9 mouse cellular contexts compared by ENCODE assay signal in the genomic region with DNA sequence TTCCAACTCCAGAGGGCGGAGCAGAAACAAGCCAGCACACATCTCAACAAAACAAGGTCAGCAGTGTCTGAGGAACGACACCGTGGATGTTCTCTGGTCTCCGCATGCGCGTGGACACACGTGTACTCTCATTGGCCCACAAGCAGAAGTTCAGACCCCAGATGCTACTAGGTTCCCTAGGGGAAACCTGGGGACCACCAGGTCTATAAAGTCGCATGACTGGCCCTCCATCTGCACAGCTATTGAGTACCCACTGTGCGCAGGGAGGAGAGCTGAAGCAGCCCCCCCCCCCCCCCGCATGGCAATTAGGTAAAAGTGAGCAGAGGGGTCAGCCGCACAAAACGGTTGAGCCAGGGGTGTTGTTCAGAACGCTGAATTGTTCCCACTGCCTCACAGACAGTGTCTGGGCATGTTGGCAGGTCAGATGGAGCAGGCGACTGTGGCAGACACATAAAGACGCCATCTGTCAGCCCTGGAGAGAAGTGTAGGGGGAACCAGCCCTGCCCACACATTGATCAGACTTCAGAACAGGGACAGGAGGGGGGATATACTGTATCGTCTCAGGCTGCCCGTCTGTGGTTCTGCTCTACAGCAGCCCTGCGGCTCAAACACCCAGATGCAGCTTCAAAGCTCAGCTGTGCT. TPM values are rescaled to one million over a fixed set of nuclear protein-coding genes. Genes with fewer than 3 reads are reported as not detected.
DNase-seq lines count a peak whose midpoint lies in the region; ATAC-seq lines count a peak whose summit lies in the region.
"Had no signal": no experiment of that assay in that cellular context is flagged by ENCODE, and none has a peak within 500 bp of the region (broad histone marks: within the 10 kb centered on the region; RNA-seq: fewer than 3 reads in every experiment).

No protein-coding gene starts in this region.

- ATAC-seq in forebrain, embryonic 11.5 days (replicated peaks; ENCODE audit: low FRiP score): peak; percentile 42
- ATAC-seq in heart, embryonic 11.5 days (replicated peaks; ENCODE audit: insufficient number of reproducible peaks, low FRiP score, low TSS enrichment): no peak

- peak overlapping the region; percentile 37 for H3K27ac ChIP-seq in forebrain, embryonic 11.5 days (ENCODE audit: low read depth, low read length)
- H3K27ac ChIP-seq in limb, embryonic 10.5 days: peak overlapping the region; percentile 37; the same call in 1 of the 2 replicates
- no peak overlapping the region for H3K27ac ChIP-seq in heart, embryonic 11.5 days (ENCODE audit: low read depth, low read length)

- H3K9ac ChIP-seq in forebrain, embryonic 11.5 days (ENCODE audit: low read length): no peak overlapping the region
- no peak overlapping the region for H3K9ac ChIP-seq in heart, embryonic 11.5 days (ENCODE audit: low read depth, low read length)

- no peak overlapping the region for H3K4me2 ChIP-seq in forebrain, embryonic 11.5 days (ENCODE audit: low read depth, low read length, severe bottlenecking)
- no peak overlapping the region for H3K4me2 ChIP-seq in heart, embryonic 11.5 days

- H3K9me3 ChIP-seq in forebrain, embryonic 11.5 days (ENCODE audit: control insufficient read depth, low read length): no peaks in the 10 kb centered on the region
- no peaks in the 10 kb centered on the region for H3K9me3 ChIP-seq in limb, embryonic 10.5 days (replicated peaks)
- H3K9me3 ChIP-seq in heart, embryonic 11.5 days (replicated peaks; ENCODE audit: control insufficient read depth, low read length): no peaks in the 10 kb centered on the region

- peaks cover 8% of the 10 kb centered on the region; the same call in 1 of the 2 replicates for H3K4me1 ChIP-seq in forebrain, embryonic 11.5 days (replicated peaks; ENCODE audit: control insufficient read depth, insufficient read depth, low read length)
- H3K4me1 ChIP-seq in limb, embryonic 10.5 days: peaks cover 32% of the 10 kb centered on the region
- H3K4me1 ChIP-seq in heart, embryonic 11.5 days (ENCODE audit: control insufficient read depth, insufficient read depth, low read length): peaks cover 5% of the 10 kb centered on the region

- no peak overlapping the region for H3K4me3 ChIP-seq in forebrain, embryonic 11.5 days (ENCODE audit: low read depth, low read length)
- no peak overlapping the region for H3K4me3 ChIP-seq in limb, embryonic 10.5 days
- no peak overlapping the region for H3K4me3 ChIP-seq in heart, embryonic 11.5 days (ENCODE audit: low read depth, low read length)

- H3K36me3 ChIP-seq in forebrain, embryonic 11.5 days (ENCODE audit: control insufficient read depth, insufficient read depth, low read length): no peaks in the 10 kb centered on the region
- H3K36me3 ChIP-seq in limb, embryonic 10.5 days: no peaks in the 10 kb centered on the region
- H3K36me3 ChIP-seq in heart, embryonic 11.5 days (ENCODE audit: control insufficient read depth, insufficient read depth, low read length): no peaks in the 10 kb centered on the region

- DNase-seq in cerebellum, adult 9-11 months: peak; percentile 53
- no peak for DNase-seq in cerebellum, postnatal 4 days (ENCODE audit: low spot score in 2 of 2)
- DNase-seq in A20 (ENCODE audit: low read depth, low spot score): peak; percentile 35
- peak; percentile 60 for DNase-seq in forebrain, embryonic 11.5 days (ENCODE audit: low spot score)
- DNase-seq in limb, embryonic 10.5 days (ENCODE audit: low spot score): no peak
- DNase-seq in gastrocnemius, adult 8-10 months (ENCODE audit: low spot score in 2 of 2): no peak
- no peak for DNase-seq in urinary bladder, postnatal 36 days (ENCODE audit: low spot score in 2 of 2)
- DNase-seq: kidney, adult 8-10 months had no signal

- 42% methylated on average over 18 of the region's 18 CpGs for WGBS in forebrain, embryonic 11.5 days
- WGBS in limb, embryonic 10.5 days: 53% methylated on average over 18 of the region's 18 CpGs
- 62% methylated on average over 18 of the region's 18 CpGs for WGBS in heart, embryonic 11.5 days (ENCODE audit: insufficient replicate concordance)

- H3K27me3 ChIP-seq in forebrain, embryonic 11.5 days (ENCODE audit: control insufficient read depth, insufficient read depth, low read length): no peaks in the 10 kb centered on the region
- peaks cover 20% of the 10 kb centered on the region for H3K27me3 ChIP-seq in limb, embryonic 10.5 days (ENCODE audit: low read depth, poor library complexity, severe bottlenecking)
- peaks cover 7% of the 10 kb centered on the region; the same call in 1 of the 2 replicates for H3K27me3 ChIP-seq in heart, embryonic 11.5 days (ENCODE audit: control insufficient read depth, insufficient read depth, low read length)

RNA-seq across cellular contexts. Expression of gene Tldc1, which starts 7.7 kb away (rescaled TPM):
- 12.6 and 13.4 TPM in 2 replicates for polyA plus RNA-seq in forebrain, embryonic 11.5 days (2014; fragmentation: Nextera tagmentation; extraction: Ambion mirVana)
- 13.1 and 14.6 TPM in 2 replicates for polyA plus RNA-seq in limb, embryonic 10.5 days (2016; fragmentation: Nextera tagmentation; extraction: Ambion mirVana)
- 1 to 10 TPM; 2.9 to 4.8 (median 3.8) TPM for total RNA-seq in gastrocnemius, adult 8-10 months (2022)
- 10.2 and 12.9 TPM in 2 replicates for polyA plus RNA-seq in heart, embryonic 11.5 days (2014; fragmentation: Nextera tagmentation; extraction: Ambion mirVana)

RNA-seq across cellular contexts. Expression of gene Cotl1, which starts 54.5 kb away (rescaled TPM):
- polyA plus RNA-seq in forebrain, embryonic 11.5 days (2014; fragmentation: Nextera tagmentation; extraction: Ambion mirVana): 167 and 251 TPM in 2 replicates
- 53.2 and 94.6 TPM in 2 replicates for polyA plus RNA-seq in limb, embryonic 10.5 days (2016; fragmentation: Nextera tagmentation; extraction: Ambion mirVana)
- 1 to 10 TPM; 1.8 to 3.7 (median 3.2) TPM for total RNA-seq in gastrocnemius, adult 8-10 months (2022)
- 110 and 142 TPM in 2 replicates for polyA plus RNA-seq in heart, embryonic 11.5 days (2014; fragmentation: Nextera tagmentation; extraction: Ambion mirVana)

Comparison
In these comparisons a context has a peak if more than half of its experiments do, and no peak if none do; other contexts are left out.
1. DNase-seq: peak in cerebellum, adult 9-11 months (single experiment), A20 (single experiment) and forebrain, embryonic 11.5 days (single experiment); none in cerebellum, postnatal 4 days (0 of 2), limb, embryonic 10.5 days (single experiment), gastrocnemius, adult 8-10 months (0 of 2) and urinary bladder, postnatal 36 days (0 of 2).